ENCODE assay signal across 9 mouse cellular contexts in genomic region chr14:24997786-24998509, GRCm38 (mm10).
DNase-seq lines count a peak whose midpoint lies in the region; ATAC-seq lines count a peak whose summit lies in the region.
"Had no signal": no experiment of that assay in that cellular context is flagged by ENCODE, and none has a peak within 500 bp of the region (broad histone marks: within the 10 kb centered on the region; RNA-seq: fewer than 3 reads in every experiment).

No protein-coding gene starts in this region.

- no peak overlapping the region for H3K4me3 ChIP-seq in embryonic facial prominence, embryonic 10.5 days
- no peak overlapping the region for H3K4me3 ChIP-seq in hindbrain, embryonic 14.5 days (replicated peaks; ENCODE audit: low read length)
- no peak overlapping the region for H3K4me3 ChIP-seq in midbrain, embryonic 12.5 days
- H3K4me3 ChIP-seq: erythroblast, embryonic 14.5 days had no signal

- no peak overlapping the region for H3K4me2 ChIP-seq in hindbrain, embryonic 14.5 days (replicated peaks)
- no peak overlapping the region for H3K4me2 ChIP-seq in midbrain, embryonic 12.5 days (replicated peaks)

- H3K27me3 ChIP-seq in embryonic facial prominence, embryonic 10.5 days (replicated peaks; ENCODE audit: low read depth, poor library complexity, severe bottlenecking) = peaks cover 12% of the 10 kb centered on the region; the same call in 1 of the 2 replicates
- no peaks in the 10 kb centered on the region for H3K27me3 ChIP-seq in hindbrain, embryonic 14.5 days (ENCODE audit: control insufficient read depth, insufficient read depth, low read length)
- peaks cover 48% of the 10 kb centered on the region for H3K27me3 ChIP-seq in midbrain, embryonic 12.5 days

- peak overlapping the region; percentile 79 for H3K27ac ChIP-seq in embryonic facial prominence, embryonic 10.5 days (replicated peaks)
- H3K27ac ChIP-seq in hindbrain, embryonic 14.5 days = peak overlapping the region; percentile 16; the same call in 1 of the 2 replicates
- peak overlapping the region; percentile 58 for H3K27ac ChIP-seq in midbrain, embryonic 12.5 days (replicated peaks)

- peaks cover 57% of the 10 kb centered on the region for H3K4me1 ChIP-seq in embryonic facial prominence, embryonic 10.5 days
- peaks cover 44% of the 10 kb centered on the region for H3K4me1 ChIP-seq in hindbrain, embryonic 14.5 days (replicated peaks; ENCODE audit: control insufficient read depth, insufficient read depth, low read length)
- H3K4me1 ChIP-seq in midbrain, embryonic 12.5 days = peaks cover 42% of the 10 kb centered on the region

- no peaks in the 10 kb centered on the region for H3K9me3 ChIP-seq in embryonic facial prominence, embryonic 10.5 days
- no peaks in the 10 kb centered on the region for H3K9me3 ChIP-seq in hindbrain, embryonic 14.5 days (ENCODE audit: control insufficient read depth, low read length)
- no peaks in the 10 kb centered on the region for H3K9me3 ChIP-seq in midbrain, embryonic 12.5 days

- ATAC-seq in hindbrain, embryonic 14.5 days (ENCODE audit: low FRiP score) = peak; percentile 22; the same call in 1 of the 2 replicates
- ATAC-seq in midbrain, embryonic 12.5 days (ENCODE audit: low FRiP score, low read depth) = peak; percentile 82
- no peak for ATAC-seq in megakaryocyte-erythroid progenitor cell, adult 5-6 weeks (replicated peaks; ENCODE audit: low FRiP score, low TSS enrichment, poor library complexity, severe bottlenecking)

- peak; percentile 75 for DNase-seq in embryo, embryonic 10.5 days (ENCODE audit: low spot score)
- peak; percentile 72 for DNase-seq in embryonic facial prominence, embryonic 10.5 days (ENCODE audit: low spot score)
- no peak for DNase-seq in hindbrain, embryonic 14.5 days (ENCODE audit: low spot score)
- DNase-seq in adrenal gland, adult 8-10 months = no peak
- DNase-seq in right cerebral cortex, postnatal 36 days (ENCODE audit: low spot score in 2 of 2) = no peak
- DNase-seq: right cerebral cortex, postnatal 4 days had no signal

- 19% methylated on average over 14 of the region's 14 CpGs for WGBS in embryonic facial prominence, embryonic 10.5 days
- 28% methylated on average over 14 of the region's 14 CpGs for WGBS in hindbrain, embryonic 14.5 days
- whole genome bisulfite sequencing in midbrain, embryonic 12.5 days = 22% methylated on average over 14 of the region's 14 CpGs

- H3K9ac ChIP-seq in hindbrain, embryonic 14.5 days = no peak overlapping the region
- no peak overlapping the region; the same call in 1 of the 2 replicates for H3K9ac ChIP-seq in midbrain, embryonic 12.5 days (replicated peaks)

- H3K36me3 ChIP-seq in embryonic facial prominence, embryonic 10.5 days (replicated peaks) = no peaks in the 10 kb centered on the region
- no peaks in the 10 kb centered on the region for H3K36me3 ChIP-seq in hindbrain, embryonic 14.5 days (replicated peaks; ENCODE audit: control insufficient read depth, insufficient read depth)
- H3K36me3 ChIP-seq in midbrain, embryonic 12.5 days = no peaks in the 10 kb centered on the region

Comparison
In these comparisons a context has a peak if more than half of its experiments do, and no peak if none do; other contexts are left out.
1. DNase-seq: peak in embryo, embryonic 10.5 days (single experiment) and embryonic facial prominence, embryonic 10.5 days (single experiment); none in hindbrain, embryonic 14.5 days (single experiment), adrenal gland, adult 8-10 months (single experiment) and right cerebral cortex, postnatal 36 days (0 of 2).
2. H3K27ac ChIP-seq: peak in every context shown above with its lines; median percentile 79 in embryonic facial prominence, embryonic 10.5 days; 58 in midbrain, embryonic 12.5 days; 16 in hindbrain, embryonic 14.5 days.